Mouse (Mus musculus) intestine, embryonic 15.5 days (tissue): ENCODE data around the gene Pde4b. TPM values are rescaled to one million over a fixed set of nuclear protein-coding genes. Genes with fewer than 3 reads are reported as not detected.

Source experiments
- ATAC-seq: fragments of 200-750 bp; cut with Nextera tagmentation; 2 replicates; pipeline ENCODE4 v1.8.0; 2017; ENCODE audit warnings: moderate TSS enrichment, moderate library complexity
- H3K27ac ChIP-seq: fragments of 300-500 bp; sonication (generic); 2 replicates; pipeline ENCODE4 v1.5.1; 2015; ENCODE audit warnings: mild to moderate bottlenecking, inconsistent platforms
- H3K27me3 ChIP-seq: fragments of 300-500 bp; sonication (generic); replicated peaks from 2 replicates; pipeline ENCODE4 v1.6.1; 2015; ENCODE audit warnings: inconsistent platforms
- H3K36me3 ChIP-seq: fragments of 300-500 bp; sonication (generic); 2 replicates; pipeline ENCODE4 v1.6.1; 2015; ENCODE audit warnings: inconsistent platforms
- H3K4me1 ChIP-seq: fragments of 300-500 bp; sonication (generic); replicated peaks from 2 replicates; pipeline ENCODE4 v1.6.1; 2015; ENCODE audit warnings: inconsistent platforms
- H3K4me2 ChIP-seq: fragments of 300-500 bp; sonication (generic); replicated peaks from 2 replicates; pipeline ENCODE4 v1.6.1; 2015; ENCODE audit warnings: mild to moderate bottlenecking, inconsistent platforms
- H3K4me3 ChIP-seq: fragments of 300-500 bp; sonication (generic); replicated peaks from 2 replicates; pipeline ENCODE4 v1.5.1; 2015; ENCODE audit warnings: inconsistent platforms
- H3K9ac ChIP-seq: fragments of 300-500 bp; sonication (generic); 2 replicates; pipeline ENCODE4 v1.6.1; 2015; ENCODE audit warnings: inconsistent platforms
- H3K9me3 ChIP-seq: fragments of 300-500 bp; sonication (generic); 2 replicates; pipeline ENCODE4 v1.6.1; 2016; ENCODE audit warnings: inconsistent platforms
- WGBS: fragments of 180-500 bp; shearing (Covaris S2); methylation state at CpG from one replicate; pipeline ENCODE4 v1.1.7; 2015; 5-methylcytosine and 5-hydroxymethylcytosine counted together
- polyA plus RNA-seq: library from polyadenylated mRNA; unstranded; fragments of >200 nt; fragmentation: Nextera tagmentation; extraction: Ambion mirVana; gene quantifications from 2 replicates; pipeline ENCODE4 v1.2.1, GENCODE M21; 2015

The Pde4b gene
- polyA plus RNA-seq, 1 experiment from 2014 or later = 13.4 TPM

- no peak for ATAC-seq
- Histone ChIP-seq H3K4me1 (peaks cover 13% of the 10 kb centered on the region; the same call in 1 of the 2 replicates), H3K27ac (no peak overlapping the region), H3K36me3 (no peaks in the 10 kb centered on the region), H3K27me3 (no peaks in the 10 kb centered on the region), H3K4me3 (no peak overlapping the region), H3K9me3 (no peaks in the 10 kb centered on the region), H3K4me2 (no peak overlapping the region), H3K9ac (no peak overlapping the region)
- 67% methylated on average over 3 of the region's 4 CpGs for WGBS
Observed at GRCm38 (mm10) chr4:102585541-102585940, 498.2 kb downstream of the Pde4b start.

- peaks cover 13% of the 10 kb centered on the region; the same call in 1 of the 2 replicates for H3K4me1 ChIP-seq
- H3K9ac ChIP-seq = no peak overlapping the region
- WGBS = 86% methylated on average over 3 of the region's 3 CpGs
- H3K27ac ChIP-seq = no peak overlapping the region
- H3K4me2 ChIP-seq = no peak overlapping the region
- H3K9me3 ChIP-seq = no peaks in the 10 kb centered on the region
- no peaks in the 10 kb centered on the region for H3K36me3 ChIP-seq
- H3K4me3 ChIP-seq = no peak overlapping the region
- no peaks in the 10 kb centered on the region for H3K27me3 ChIP-seq
- no peak for ATAC-seq
Observed at GRCm38 (mm10) chr4:102586787-102587186, 499.4 kb downstream of the Pde4b start.

GRCm38 (mm10) chr4:102588668-102589455 is 501.5 kb downstream of the Pde4b start:
- Histone ChIP-seq H3K4me3 (no peak overlapping the region), H3K27ac (no peak overlapping the region), H3K9ac (no peak overlapping the region), H3K9me3 (no peaks in the 10 kb centered on the region), H3K36me3 (no peaks in the 10 kb centered on the region), H3K4me1 (peaks cover 13% of the 10 kb centered on the region; the same call in 1 of the 2 replicates), H3K27me3 (no peaks in the 10 kb centered on the region), H3K4me2 (peak overlapping the region; percentile 54)
- WGBS = 47% methylated on average over 12 of the region's 12 CpGs
- no peak for ATAC-seq

GRCm38 (mm10) chr4:102589537-102590031 is 502.2 kb downstream of the Pde4b start:
- Histone ChIP-seq H3K9ac (no peak overlapping the region), H3K4me2 (peak overlapping the region; percentile 54), H3K9me3 (no peaks in the 10 kb centered on the region), H3K36me3 (no peaks in the 10 kb centered on the region), H3K27me3 (no peaks in the 10 kb centered on the region), H3K27ac (no peak overlapping the region; the same call in 1 of the 2 replicates), H3K4me3 (peak overlapping the region; percentile 16), H3K4me1 (peaks cover 12% of the 10 kb centered on the region; the same call in 1 of the 2 replicates)
- ATAC-seq = peak; percentile 50; the same call in 1 of the 2 replicates
- WGBS = 18% methylated on average over 9 of the region's 9 CpGs

GRCm38 (mm10) chr4:102591798-102592197 is 504.5 kb downstream of the Pde4b start:
- 61% methylated on average over 4 of the region's 4 CpGs for WGBS
- no peak overlapping the region for H3K4me2 ChIP-seq
- H3K9ac ChIP-seq = no peak overlapping the region
- H3K4me3 ChIP-seq = no peak overlapping the region
- H3K9me3 ChIP-seq = no peaks in the 10 kb centered on the region
- H3K27ac ChIP-seq = no peak overlapping the region
- peaks cover 10% of the 10 kb centered on the region; the same call in 1 of the 2 replicates for H3K4me1 ChIP-seq
- ATAC-seq = no peak
- no peaks in the 10 kb centered on the region for H3K36me3 ChIP-seq
- no peaks in the 10 kb centered on the region for H3K27me3 ChIP-seq

- H3K27ac ChIP-seq = no peak overlapping the region
- no peak overlapping the region for H3K4me3 ChIP-seq
- no peaks in the 10 kb centered on the region for H3K36me3 ChIP-seq
- H3K27me3 ChIP-seq = no peaks in the 10 kb centered on the region
- no peaks in the 10 kb centered on the region for H3K9me3 ChIP-seq
- no peak overlapping the region for H3K4me2 ChIP-seq
- H3K4me1 ChIP-seq = peaks cover 10% of the 10 kb centered on the region; the same call in 1 of the 2 replicates
- WGBS = 84% methylated on average over 2 of the region's 2 CpGs
- H3K9ac ChIP-seq = no peak overlapping the region
- ATAC-seq = no peak
Observed at GRCm38 (mm10) chr4:102592541-102592940, 505.2 kb downstream of the Pde4b start.

GRCm38 (mm10) chr4:102593631-102594030 is 506.3 kb downstream of the Pde4b start:
- ATAC-seq = no peak
- Histone ChIP-seq H3K4me1 (peaks cover 8% of the 10 kb centered on the region; the same call in 1 of the 2 replicates), H3K9me3 (no peaks in the 10 kb centered on the region), H3K27me3 (no peaks in the 10 kb centered on the region), H3K27ac (no peak overlapping the region), H3K4me3 (no peak overlapping the region), H3K9ac (no peak overlapping the region), H3K36me3 (no peaks in the 10 kb centered on the region), H3K4me2 (no peak overlapping the region)
- WGBS = 68% methylated on average over 4 of the region's 4 CpGs

- Histone ChIP-seq H3K27me3 (no peaks in the 10 kb centered on the region), H3K4me1 (peaks cover 5% of the 10 kb centered on the region; the same call in 1 of the 2 replicates), H3K4me3 (no peak overlapping the region), H3K9ac (no peak overlapping the region), H3K9me3 (no peaks in the 10 kb centered on the region), H3K36me3 (no peaks in the 10 kb centered on the region), H3K4me2 (no peak overlapping the region), H3K27ac (no peak overlapping the region)
- ATAC-seq = no peak
- 86% methylated on average over 3 of the region's 3 CpGs for WGBS
Observed at GRCm38 (mm10) chr4:102594506-102594905, 507.2 kb downstream of the Pde4b start.

GRCm38 (mm10) chr4:102603968-102604367 is 516.6 kb downstream of the Pde4b start:
- no peak overlapping the region for H3K9ac ChIP-seq
- H3K4me3 ChIP-seq = no peak overlapping the region
- H3K4me2 ChIP-seq = no peak overlapping the region
- 41% methylated on average over 3 of the region's 3 CpGs for WGBS
- no peaks in the 10 kb centered on the region for H3K4me1 ChIP-seq
- H3K9me3 ChIP-seq = no peaks in the 10 kb centered on the region
- no peaks in the 10 kb centered on the region for H3K27me3 ChIP-seq
- peaks cover 7% of the 10 kb centered on the region; the same call in 1 of the 2 replicates for H3K36me3 ChIP-seq
- no peak for ATAC-seq
- H3K27ac ChIP-seq = no peak overlapping the region

GRCm38 (mm10) chr4:102605231-102605630 is 517.9 kb downstream of the Pde4b start:
- Histone ChIP-seq H3K27ac (no peak overlapping the region), H3K27me3 (no peaks in the 10 kb centered on the region), H3K9ac (no peak overlapping the region), H3K36me3 (peaks cover 7% of the 10 kb centered on the region; the same call in 1 of the 2 replicates), H3K4me3 (no peak overlapping the region), H3K4me1 (no peaks in the 10 kb centered on the region), H3K4me2 (no peak overlapping the region), H3K9me3 (no peaks in the 10 kb centered on the region)
- no peak for ATAC-seq
- 96% methylated on average over 8 of the region's 8 CpGs for WGBS

GRCm38 (mm10) chr4:102605722-102606341 is 518.5 kb downstream of the Pde4b start:
- Histone ChIP-seq H3K36me3 (peaks cover 7% of the 10 kb centered on the region; the same call in 1 of the 2 replicates), H3K27ac (no peak overlapping the region), H3K4me3 (no peak overlapping the region), H3K9ac (no peak overlapping the region), H3K4me1 (no peaks in the 10 kb centered on the region), H3K9me3 (no peaks in the 10 kb centered on the region), H3K27me3 (no peaks in the 10 kb centered on the region), H3K4me2 (no peak overlapping the region)
- 88% methylated on average over 4 of the region's 4 CpGs for WGBS
- no peak for ATAC-seq

- Histone ChIP-seq H3K36me3 (peaks cover 5% of the 10 kb centered on the region; the same call in 1 of the 2 replicates), H3K27ac (no peak overlapping the region), H3K27me3 (no peaks in the 10 kb centered on the region), H3K9ac (no peak overlapping the region), H3K4me2 (no peak overlapping the region), H3K9me3 (no peaks in the 10 kb centered on the region), H3K4me3 (no peak overlapping the region), H3K4me1 (no peaks in the 10 kb centered on the region)
- 87% methylated on average over 8 of the region's 8 CpGs for WGBS
- no peak for ATAC-seq
Observed at GRCm38 (mm10) chr4:102606825-102607224, 519.5 kb downstream of the Pde4b start.
